Mouse (Mus musculus) central nervous system, embryonic 11.5 days (tissue): Measurements from ENCODE around the gene Smim12. TPM values are rescaled to one million over a fixed set of nuclear protein-coding genes. Genes with fewer than 3 reads are reported as not detected.

Source experiments
- polyA plus RNA-seq: library from polyadenylated mRNA; depleted of rRNA; stranded (reverse); fragments of >200 nt; gene quantifications from 2 replicates; pipeline ENCODE4 v1.2.3, GENCODE M21; 2012; rRNA removed

Smim12 gene
- polyA plus RNA-seq: 34.3 and 40.8 TPM in 2 replicates

GRCm38 (mm10) chr4:127243552-127243951 is at the start of gene Smim12:
Gene Smim12 (plus strand): TSS chr4:127243784.

Other genes starting within 250 kb of the Smim12 start
- gene Sfpq, start 222.5 kb upstream of the Smim12 start, polyA plus RNA-seq: 504 and 860 TPM in 2 replicates
- gene Zmym1, start 182.6 kb upstream of the Smim12 start, polyA plus RNA-seq: 11.0 and 18.4 TPM in 2 replicates
- gene Zmym6, start 166.4 kb upstream of the Smim12 start, polyA plus RNA-seq: 26.3 and 35.2 TPM in 2 replicates
- gene Tmem35b, start 120.1 kb upstream of the Smim12 start, polyA plus RNA-seq: 8.6 and 15.0 TPM in 2 replicates
- gene Dlgap3, start 74.6 kb upstream of the Smim12 start, polyA plus RNA-seq: 4.6 and 6.1 TPM in 2 replicates
- gene Gja4, start 70.3 kb downstream of the Smim12 start, polyA plus RNA-seq: 13.9 and 17.1 TPM in 2 replicates
- gene Gjb3, start 87.1 kb downstream of the Smim12 start, polyA plus RNA-seq: 0.22 and 1.0 TPM in 2 replicates
- 0.06 TPM in 1 of 2 replicates, not detected in the other for gene Gjb4, start 110.3 kb downstream of the Smim12 start, polyA plus RNA-seq
- gene Gjb5, start 114.4 kb downstream of the Smim12 start, polyA plus RNA-seq: 0.23 and 0.57 TPM in 2 replicates